Mouse (Mus musculus) neural tube, embryonic 15.5 days (tissue): ENCODE results near the gene Tmc4. TPM values are rescaled to one million over a fixed set of nuclear protein-coding genes. Genes with fewer than 3 reads are reported as not detected.

Experiments used
- ATAC-seq: fragments of 200-750 bp; cut with Nextera tagmentation; 2 replicates; pipeline ENCODE4 v1.8.0; 2017; ENCODE audit warnings: mild to moderate bottlenecking, moderate TSS enrichment, moderate library complexity; ENCODE audit not compliant: low FRiP score
- H3K27ac ChIP-seq: fragments of 300-500 bp; sonication (generic); replicated peaks from 2 replicates; pipeline ENCODE4 v1.5.1; 2015; ENCODE audit warnings: mild to moderate bottlenecking, inconsistent platforms
- H3K27me3 ChIP-seq: fragments of 300-500 bp; sonication (generic); replicated peaks from 2 replicates; pipeline ENCODE4 v1.6.1; 2015; ENCODE audit warnings: inconsistent platforms
- H3K36me3 ChIP-seq: fragments of 300-500 bp; sonication (generic); 2 replicates; pipeline ENCODE4 v1.6.1; 2015; ENCODE audit warnings: inconsistent platforms
- H3K4me1 ChIP-seq: fragments of 300-500 bp; sonication (generic); 2 replicates; pipeline ENCODE4 v1.6.1; 2015; ENCODE audit warnings: inconsistent platforms
- H3K4me2 ChIP-seq: fragments of 300-500 bp; sonication (generic); 2 replicates; pipeline ENCODE4 v1.6.1; 2015; ENCODE audit warnings: inconsistent platforms, mild to moderate bottlenecking, moderate library complexity
- H3K4me3 ChIP-seq: fragments of 300-500 bp; sonication (generic); replicated peaks from 2 replicates; pipeline ENCODE4 v1.5.1; 2015; ENCODE audit warnings: mild to moderate bottlenecking, inconsistent platforms
- H3K9ac ChIP-seq: fragments of 300-500 bp; sonication (generic); replicated peaks from 2 replicates; pipeline ENCODE4 v1.6.1; 2015; ENCODE audit warnings: mild to moderate bottlenecking, inconsistent platforms
- H3K9me3 ChIP-seq: fragments of 300-500 bp; sonication (generic); replicated peaks from 2 replicates; pipeline ENCODE4 v1.6.1; 2016; ENCODE audit warnings: inconsistent platforms
- WGBS: fragments of 180-500 bp; shearing (Covaris S2); methylation state at CpG from one replicate; pipeline ENCODE4 v1.1.7; 2015; ENCODE audit warnings: mixed read lengths; 5-methylcytosine and 5-hydroxymethylcytosine counted together
- polyA plus RNA-seq: library from polyadenylated mRNA; unstranded; fragments of >200 nt; fragmentation: Nextera tagmentation; extraction: Ambion mirVana; gene quantifications from 2 replicates; pipeline ENCODE4 v1.2.1, GENCODE M21; 2015

Gene Tmc4
- polyA plus RNA-seq, 1 experiment from 2014 or later, result 5.6 TPM

DNA sequence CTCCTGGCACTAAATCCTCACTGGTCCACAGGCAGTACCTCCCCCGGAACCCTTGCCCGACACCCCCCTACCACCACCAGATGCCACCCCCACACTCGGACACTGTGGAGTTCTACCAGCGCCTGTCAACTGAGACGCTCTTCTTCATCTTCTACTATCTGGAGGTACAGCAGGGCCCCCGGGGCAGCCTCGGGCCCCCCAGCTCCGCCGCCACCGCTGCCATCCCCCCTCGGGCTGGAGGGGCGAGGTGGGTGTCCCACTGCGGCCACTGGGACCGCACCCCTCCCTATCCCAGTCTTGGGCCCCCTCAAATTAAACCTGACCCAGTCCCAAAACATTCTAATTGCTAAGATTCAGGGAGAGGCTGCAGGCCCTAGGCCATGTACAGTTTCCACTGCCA, 18.8 kb downstream of the Tmc4 start:
- no peak overlapping the region for H3K9ac ChIP-seq
- ATAC-seq, result no peak
- 94% methylated on average over 14 of the region's 14 CpGs for WGBS

DNA sequence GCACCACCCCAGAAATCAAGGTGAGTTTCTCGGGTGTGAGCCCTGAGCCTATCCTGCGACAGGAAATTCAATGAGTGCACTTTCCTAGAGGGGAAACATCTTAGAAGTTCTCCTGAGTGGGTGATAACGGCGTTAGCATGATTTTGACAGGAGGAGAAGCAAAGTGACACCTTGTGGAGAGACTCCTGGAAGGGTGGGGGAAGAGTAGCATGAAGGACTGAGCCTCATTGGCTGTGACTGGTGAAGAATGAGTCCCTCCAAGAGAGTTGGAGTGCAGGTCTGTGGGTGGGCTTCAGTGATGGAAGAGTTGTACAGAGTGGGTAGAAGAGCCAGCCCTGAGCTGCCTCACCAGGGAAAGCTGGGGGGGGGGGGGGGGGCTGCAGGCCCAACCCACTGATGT, 20.4 kb downstream of the Tmc4 start:
- no peaks in the 10 kb centered on the region for H3K4me1 ChIP-seq
- H3K4me3 ChIP-seq, result no peak overlapping the region
- H3K9ac ChIP-seq, result no peak overlapping the region
- H3K27ac ChIP-seq, result no peak overlapping the region
- no peaks in the 10 kb centered on the region for H3K27me3 ChIP-seq
- ATAC-seq, result no peak
- no peaks in the 10 kb centered on the region for H3K9me3 ChIP-seq
- no peak overlapping the region for H3K4me2 ChIP-seq
- WGBS, result 90% methylated on average over 4 of the region's 4 CpGs
- peaks cover 99% of the 10 kb centered on the region for H3K36me3 ChIP-seq

More for the DNA sequence above, 18.8 kb downstream of the Tmc4 start:
- Histone ChIP-seq H3K27me3 (no peaks in the 10 kb centered on the region), H3K4me1 (peaks cover 8% of the 10 kb centered on the region), H3K9me3 (no peaks in the 10 kb centered on the region), H3K27ac (no peak overlapping the region), H3K4me2 (no peak overlapping the region), H3K36me3 (peaks cover 93% of the 10 kb centered on the region), H3K4me3 (no peak overlapping the region)

DNA sequence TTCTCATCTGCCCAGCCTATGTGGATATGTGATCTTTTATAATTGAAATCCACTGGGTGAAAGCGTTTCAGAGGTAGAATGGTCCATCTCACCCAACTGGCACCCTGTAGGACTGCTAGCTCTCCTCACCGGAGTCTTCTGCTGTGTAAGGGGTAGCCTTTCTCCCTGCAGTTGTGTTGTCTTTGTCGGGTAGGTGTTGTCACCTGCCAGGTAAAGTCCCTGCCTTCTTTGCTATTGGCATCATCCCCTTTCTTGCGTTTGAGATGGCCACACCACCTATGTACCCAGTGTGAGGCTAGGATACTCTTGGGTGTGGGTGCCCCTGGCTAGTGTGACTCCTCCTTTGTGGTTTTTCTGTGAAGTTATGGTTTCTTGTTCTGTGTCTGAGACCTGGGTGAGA, 30.7 kb downstream of the Tmc4 start:
- Histone ChIP-seq H3K4me1 (peaks cover 45% of the 10 kb centered on the region), H3K27ac (peak overlapping the region; percentile 97; the same call in 1 of the 2 replicates), H3K36me3 (peaks cover 16% of the 10 kb centered on the region), H3K9ac (peak overlapping the region; percentile 99), H3K4me2 (peak overlapping the region; percentile 75), H3K9me3 (no peaks in the 10 kb centered on the region), H3K27me3 (no peaks in the 10 kb centered on the region), H3K4me3 (peak overlapping the region; percentile 91)
- 70% methylated on average over 4 of the region's 4 CpGs for WGBS
- no peak for ATAC-seq

DNA sequence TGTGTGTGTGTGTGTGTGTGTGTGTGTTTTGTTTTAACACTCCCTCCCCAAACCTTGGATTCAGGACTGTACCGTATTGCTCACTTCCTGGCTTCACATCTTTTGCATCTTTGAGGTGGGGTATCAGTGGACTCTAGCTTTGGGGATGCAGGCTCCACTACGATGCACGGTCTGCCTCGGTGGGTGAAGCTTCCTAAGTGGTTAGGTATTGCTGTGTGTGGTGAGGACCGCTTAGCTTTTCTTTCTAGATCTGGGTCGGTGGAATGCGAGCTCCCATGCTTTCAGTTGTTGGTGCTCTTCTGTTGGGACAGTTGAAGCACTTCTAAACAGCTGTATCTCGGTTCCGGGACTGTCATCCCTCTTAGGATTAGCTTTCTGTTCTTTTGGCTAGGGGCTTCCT, 31.2 kb downstream of the Tmc4 start:
- peak overlapping the region; percentile 75 for H3K4me2 ChIP-seq
- H3K27me3 ChIP-seq, result no peaks in the 10 kb centered on the region
- no peak for ATAC-seq
- no peaks in the 10 kb centered on the region for H3K9me3 ChIP-seq
- H3K4me3 ChIP-seq, result peak overlapping the region; percentile 91
- peaks cover 13% of the 10 kb centered on the region for H3K36me3 ChIP-seq
- peak overlapping the region; percentile 99 for H3K9ac ChIP-seq
- H3K27ac ChIP-seq, result peak overlapping the region; percentile 97
- 19% methylated on average over 9 of the region's 9 CpGs for WGBS
- H3K4me1 ChIP-seq, result peaks cover 45% of the 10 kb centered on the region

DNA sequence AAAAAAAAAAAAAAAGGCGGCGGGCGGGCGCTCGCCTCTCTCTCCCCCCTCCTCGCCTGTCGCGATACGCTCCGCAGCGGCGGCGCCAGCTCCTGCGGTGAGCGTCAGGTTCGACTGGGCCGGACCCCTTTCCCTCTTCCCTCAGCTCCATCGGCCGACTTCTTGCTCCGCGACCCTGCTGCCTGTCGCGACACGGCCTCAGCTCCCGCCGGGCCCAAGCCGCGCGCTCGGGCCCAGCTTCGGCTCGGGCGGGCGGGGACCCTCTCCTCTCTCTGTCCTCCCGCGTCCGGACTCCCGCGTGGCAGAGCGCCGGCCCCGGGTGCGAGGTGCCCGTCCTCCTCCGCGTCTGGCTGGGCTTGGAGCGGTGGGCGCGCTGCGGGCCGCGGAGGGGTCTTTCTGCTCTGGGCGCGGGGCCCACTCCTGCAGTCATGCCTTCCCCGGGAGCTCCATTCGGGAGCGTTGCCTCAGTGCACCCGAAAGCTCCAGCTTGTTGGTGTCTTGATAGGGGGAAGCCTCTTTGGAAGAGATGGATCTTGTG, 31.8 kb downstream of the Tmc4 start:
- Histone ChIP-seq H3K4me1 (peaks cover 45% of the 10 kb centered on the region), H3K27ac (peak overlapping the region; percentile 97), H3K4me2 (peak overlapping the region; percentile 75), H3K27me3 (no peaks in the 10 kb centered on the region), H3K9me3 (no peaks in the 10 kb centered on the region), H3K4me3 (peak overlapping the region; percentile 91), H3K9ac (peak overlapping the region; percentile 99), H3K36me3 (peaks cover 13% of the 10 kb centered on the region)
- 0% methylated on average over 48 of the region's 58 CpGs for WGBS
- peak; percentile 12 for ATAC-seq

DNA sequence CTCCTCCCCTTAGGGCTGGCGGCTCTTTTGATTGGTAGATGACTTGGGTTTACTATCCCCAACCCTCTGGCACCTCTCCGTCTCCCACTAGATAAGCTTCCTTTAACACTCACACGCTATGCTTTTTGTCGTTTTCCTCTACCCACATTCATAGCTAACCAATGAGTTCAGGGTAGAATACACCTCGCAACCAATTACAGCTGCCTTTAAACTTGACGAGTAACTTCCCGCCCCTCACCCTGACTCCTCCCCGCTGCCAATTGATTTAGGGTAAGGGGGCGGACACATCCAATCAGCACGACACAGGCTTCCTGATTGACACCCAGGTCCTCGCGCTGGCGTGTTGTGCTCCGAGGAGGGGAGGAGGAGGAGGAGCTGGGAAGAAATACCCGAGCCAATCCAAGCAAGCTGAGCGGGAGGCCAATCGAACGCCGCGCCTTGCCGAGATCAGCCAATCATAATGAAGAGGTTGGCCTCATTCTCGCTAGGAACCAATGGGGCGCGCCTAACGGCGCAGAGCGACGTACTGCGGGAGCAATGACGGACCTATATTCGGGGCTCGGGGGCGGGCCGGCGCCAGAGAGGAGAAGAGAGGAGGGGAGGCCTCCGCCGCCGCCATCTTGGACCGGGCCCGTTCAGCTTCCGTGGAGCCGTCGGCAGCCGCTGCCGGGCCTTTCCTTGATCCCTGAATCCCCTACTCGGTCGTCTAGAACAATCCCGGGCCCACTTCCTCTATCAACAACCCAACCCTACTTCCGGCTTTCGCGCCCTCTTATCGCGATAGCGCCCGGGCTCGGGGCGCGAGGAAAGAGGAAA, 32.5 kb downstream of the Tmc4 start, which contains the start of gene Cnot3:
Gene Cnot3 (plus strand): TSS at position 597 of the 816 bp plus-strand sequence.
- H3K4me1 ChIP-seq, result peaks cover 45% of the 10 kb centered on the region
- peak within 1 kb of the TSS; percentile 80 for H3K4me2 ChIP-seq
- peak within 1 kb of the TSS; percentile 91 for H3K4me3 ChIP-seq
- peak; percentile 97 for ATAC-seq
- WGBS, result under 1% methylated on average over 55 of the region's 58 CpGs
- no peaks in the 10 kb centered on the region for H3K27me3 ChIP-seq
- H3K36me3 ChIP-seq, result peaks cover 11% of the 10 kb centered on the region
- peak within 1 kb of the TSS; percentile 97 for H3K27ac ChIP-seq
- no peaks in the 10 kb centered on the region for H3K9me3 ChIP-seq
- H3K9ac ChIP-seq, result peak within 1 kb of the TSS; percentile 99

DNA sequence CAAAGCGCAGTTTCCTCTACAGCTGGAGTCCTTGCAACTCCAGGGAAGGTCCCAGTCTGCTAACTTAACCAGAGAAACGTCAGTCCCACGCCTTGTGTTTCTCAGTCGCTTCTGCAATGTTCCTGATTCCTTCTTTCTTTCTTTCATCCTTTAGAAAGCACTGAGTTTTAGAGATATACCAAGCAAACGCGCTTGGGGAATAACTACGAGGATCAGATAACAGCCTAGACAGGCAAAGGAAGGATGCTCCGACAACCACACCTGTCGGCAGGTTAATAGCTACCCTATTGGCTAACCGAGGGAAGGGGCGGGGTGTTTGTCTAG, 33.0 kb downstream of the Tmc4 start:
- Histone ChIP-seq H3K27ac (peak overlapping the region; percentile 76), H3K9me3 (no peaks in the 10 kb centered on the region), H3K4me1 (peaks cover 41% of the 10 kb centered on the region), H3K27me3 (no peaks in the 10 kb centered on the region), H3K4me3 (peak overlapping the region; percentile 91), H3K4me2 (peak overlapping the region; percentile 80), H3K9ac (peak overlapping the region; percentile 40), H3K36me3 (peaks cover 16% of the 10 kb centered on the region)
- WGBS, result 1% methylated on average over 11 of the region's 11 CpGs
- peak; percentile 0; the same call in 1 of the 2 replicates for ATAC-seq

DNA sequence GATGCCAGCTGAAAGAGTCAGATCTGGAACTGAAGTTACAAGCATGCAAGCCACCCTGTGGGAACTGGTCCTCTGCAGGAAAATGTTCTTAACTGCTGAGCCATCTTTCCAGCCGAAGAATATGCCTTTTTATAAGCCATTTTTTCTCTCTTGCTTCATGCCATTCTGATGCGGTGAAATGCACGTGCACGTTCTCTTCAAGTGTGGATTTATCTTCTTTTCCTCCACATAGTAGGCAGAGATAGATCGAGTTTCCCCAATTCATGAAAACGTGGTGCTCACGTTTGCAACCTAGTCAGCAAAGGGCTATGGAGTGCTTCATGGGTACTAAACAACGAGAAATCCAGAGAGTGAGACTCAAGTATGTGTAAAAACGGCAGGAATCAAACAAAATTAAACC, 33.5 kb downstream of the Tmc4 start:
- Histone ChIP-seq H3K9me3 (no peaks in the 10 kb centered on the region), H3K4me1 (peaks cover 36% of the 10 kb centered on the region), H3K27ac (peak overlapping the region; percentile 76), H3K9ac (peak overlapping the region; percentile 40), H3K27me3 (no peaks in the 10 kb centered on the region), H3K4me2 (peak overlapping the region; percentile 80), H3K4me3 (peak overlapping the region; percentile 91), H3K36me3 (peaks cover 19% of the 10 kb centered on the region)
- WGBS, result 20% methylated on average over 9 of the region's 9 CpGs
- no peak for ATAC-seq

DNA sequence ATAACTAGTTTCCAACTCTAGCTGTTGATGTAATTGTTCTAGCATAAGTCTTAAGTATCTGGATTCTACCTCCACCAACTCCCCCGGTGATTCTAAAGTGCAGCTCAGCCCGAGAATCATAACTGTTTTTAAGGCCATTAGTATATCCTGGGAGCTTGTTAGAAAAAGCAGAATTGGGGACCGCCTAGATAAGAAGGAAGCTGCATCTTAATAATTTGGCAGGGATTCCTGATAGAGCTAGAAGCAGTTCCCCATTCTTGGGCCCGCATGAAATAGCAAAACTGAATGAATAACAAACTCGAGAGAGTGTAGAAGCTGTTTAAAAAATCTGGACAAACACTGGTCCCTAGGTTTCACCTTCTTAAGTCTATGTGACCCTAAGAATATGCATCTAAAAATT, 33.9 kb downstream of the Tmc4 start:
- Histone ChIP-seq H3K4me3 (no peak overlapping the region), H3K36me3 (peaks cover 23% of the 10 kb centered on the region), H3K9ac (peak overlapping the region; percentile 40; the same call in 1 of the 2 replicates), H3K27me3 (no peaks in the 10 kb centered on the region), H3K9me3 (no peaks in the 10 kb centered on the region), H3K4me2 (peak overlapping the region; percentile 80), H3K27ac (no peak overlapping the region), H3K4me1 (peaks cover 32% of the 10 kb centered on the region)
- no peak for ATAC-seq
- WGBS, result 71% methylated on average over 5 of the region's 5 CpGs

DNA sequence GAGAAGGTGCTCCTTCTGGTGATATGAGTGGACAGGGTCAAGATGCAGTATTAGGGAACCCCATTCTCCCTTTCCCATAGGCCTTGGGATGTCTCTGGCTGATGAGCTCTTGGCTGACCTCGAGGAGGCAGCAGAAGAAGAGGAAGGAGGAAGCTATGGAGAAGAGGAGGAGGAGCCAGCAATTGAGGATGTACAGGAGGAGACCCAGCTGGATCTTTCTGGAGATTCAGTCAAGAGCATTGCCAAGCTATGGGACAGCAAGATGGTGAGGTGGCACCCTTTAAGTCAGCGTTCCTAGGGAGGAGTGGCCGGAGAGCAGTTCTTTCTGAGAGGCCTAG, 46.9 kb downstream of the Tmc4 start:
- Histone ChIP-seq H3K36me3 (peaks cover 35% of the 10 kb centered on the region), H3K9me3 (no peaks in the 10 kb centered on the region), H3K4me3 (peak overlapping the region; percentile 74), H3K4me1 (peaks cover 34% of the 10 kb centered on the region), H3K4me2 (peak overlapping the region; percentile 99), H3K27me3 (no peaks in the 10 kb centered on the region), H3K27ac (no peak overlapping the region), H3K9ac (peak overlapping the region; percentile 72)
- WGBS, result 71% methylated on average over 3 of the region's 3 CpGs
- 0 out of 2 replicates have a peak, but pooled peaks have one; percentile 4 for ATAC-seq

DNA sequence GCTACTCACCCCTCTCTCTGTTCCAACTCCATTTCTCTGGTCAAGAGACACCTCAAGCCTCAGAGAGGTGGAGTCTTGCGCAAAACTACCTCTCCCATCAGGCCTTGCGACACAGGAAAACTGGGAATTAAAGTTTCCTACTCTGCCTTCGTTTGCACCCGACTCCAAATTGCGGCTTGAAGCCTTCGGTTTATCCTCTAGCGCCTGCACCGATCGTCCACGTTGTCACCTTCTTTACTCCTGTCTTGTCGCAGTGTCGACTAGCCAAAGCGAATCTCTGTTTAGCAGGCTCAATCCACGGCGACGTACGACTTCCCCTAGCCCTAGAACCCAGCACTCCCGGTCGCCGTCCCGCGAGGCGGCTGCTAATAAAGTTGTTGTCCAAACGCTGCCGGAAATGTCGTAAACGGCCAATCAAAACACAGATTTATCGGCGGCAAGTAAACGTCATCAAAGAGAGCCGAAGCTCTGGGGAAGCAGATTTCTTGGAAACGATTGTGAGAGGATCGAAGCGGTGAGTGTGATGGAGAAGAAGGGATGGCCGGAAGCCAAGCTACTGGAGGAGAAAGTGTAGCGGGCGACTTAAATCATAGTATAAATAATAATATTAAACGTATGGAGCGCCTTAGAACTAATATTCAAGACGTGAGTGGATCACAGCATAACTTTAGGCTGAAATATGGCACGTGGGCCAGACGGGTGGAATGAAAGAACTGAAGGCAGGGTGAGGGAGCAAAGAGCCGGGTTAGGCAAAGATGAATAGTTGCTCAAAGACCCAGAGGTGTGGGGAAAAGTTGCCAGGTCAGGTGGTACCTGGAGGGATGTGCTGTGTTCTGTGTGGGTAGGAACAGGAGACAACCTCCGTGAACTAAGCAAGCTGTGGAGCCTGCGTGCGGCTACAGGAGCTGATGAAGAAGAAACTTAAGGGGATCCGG, 47.5 kb downstream of the Tmc4 start, which contains the start of the genes Tfpt and Prpf31:
Gene Tfpt (minus strand): TSS at position 387 of the 935 bp plus-strand sequence.
Gene Prpf31 (plus strand): TSS at position 443 of the 935 bp plus-strand sequence.
- Histone ChIP-seq H3K4me3 (peak within 1 kb of the TSS; percentile 74), H3K4me2 (peak within 1 kb of the TSS; percentile 99), H3K9me3 (no peaks in the 10 kb centered on the region), H3K4me1 (peaks cover 34% of the 10 kb centered on the region), H3K9ac (peak within 1 kb of the TSS; percentile 79), H3K27ac (peak within 1 kb of the TSS; percentile 92), H3K36me3 (peaks cover 35% of the 10 kb centered on the region), H3K27me3 (no peaks in the 10 kb centered on the region)
- under 1% methylated on average over 47 of the region's 47 CpGs for WGBS
- ATAC-seq, result peak; percentile 89
